Mouse (Mus musculus): ENCODE data around the gene Hbs1l.
"Not testable (repeated sequence)": the region's sequence is repeated elsewhere in the genome, so short reads cannot be mapped to it uniquely, and the experiment has no call there.

The Hbs1l gene

GRCm38 (mm10) chr10:21359086-21359485, 63.3 kb downstream of the Hbs1l start:
- no peak for DNase-seq (ENCODE audit: low read depth)

GRCm38 (mm10) chr10:21361871-21362270, 66.1 kb downstream of the Hbs1l start:
- DNase-seq (ENCODE audit: low read depth): peak; percentile 9

GRCm38 (mm10) chr10:21363297-21363696, 67.5 kb downstream of the Hbs1l start:
- peak; percentile 77 for DNase-seq (ENCODE audit: low read depth)

GRCm38 (mm10) chr10:21364946-21365345, 69.2 kb downstream of the Hbs1l start:
- no peak for DNase-seq (ENCODE audit: low read depth)

GRCm38 (mm10) chr10:21365897-21366296, 70.1 kb downstream of the Hbs1l start:
- DNase-seq (ENCODE audit: low read depth): no peak

GRCm38 (mm10) chr10:21366471-21366870, 70.7 kb downstream of the Hbs1l start:
- no peak for DNase-seq (ENCODE audit: low read depth)

GRCm38 (mm10) chr10:21367481-21367880, 71.7 kb downstream of the Hbs1l start:
- no peak for DNase-seq (ENCODE audit: low read depth)

GRCm38 (mm10) chr10:21369586-21369985, 73.8 kb downstream of the Hbs1l start:
- no peak for DNase-seq (ENCODE audit: low read depth)

GRCm38 (mm10) chr10:21372271-21372670, 76.5 kb downstream of the Hbs1l start:
- no peak for DNase-seq (ENCODE audit: low read depth)

GRCm38 (mm10) chr10:21376682-21377473, 81.1 kb downstream of the Hbs1l start, which contains the start of gene Aldh8a1:
Gene Aldh8a1, plus strand, starts transcription at chr10:21377291.
- DNase-seq (ENCODE audit: low read depth): peak; percentile 80

- peak; percentile 60 for DNase-seq (ENCODE audit: low read depth)
Observed at GRCm38 (mm10) chr10:21378196-21378944, 82.6 kb downstream of the Hbs1l start.

GRCm38 (mm10) chr10:21382914-21383313, 87.1 kb downstream of the Hbs1l start:
- peak; percentile 93 for DNase-seq (ENCODE audit: low read depth)

GRCm38 (mm10) chr10:21385111-21385663, 89.4 kb downstream of the Hbs1l start:
- DNase-seq (ENCODE audit: low read depth): no peak

GRCm38 (mm10) chr10:21389075-21389474, 93.3 kb downstream of the Hbs1l start:
- no peak for DNase-seq (ENCODE audit: low read depth)

GRCm38 (mm10) chr10:21390440-21390839, 94.7 kb downstream of the Hbs1l start:
- no peak for DNase-seq (ENCODE audit: low read depth)

- no peak for DNase-seq (ENCODE audit: low read depth)
Observed at GRCm38 (mm10) chr10:21391286-21391685, 95.5 kb downstream of the Hbs1l start.

- DNase-seq (ENCODE audit: low read depth): no peak
Observed at GRCm38 (mm10) chr10:21393390-21393789, 97.6 kb downstream of the Hbs1l start.

- DNase-seq (ENCODE audit: low read depth): peak; percentile 64
Observed at GRCm38 (mm10) chr10:21395426-21396139, 99.8 kb downstream of the Hbs1l start.

- not testable (repeated sequence) for DNase-seq (ENCODE audit: low read depth)
Observed at GRCm38 (mm10) chr10:21398873-21399425, 103.2 kb downstream of the Hbs1l start.

- no peak for DNase-seq (ENCODE audit: low read depth)
Observed at GRCm38 (mm10) chr10:21399622-21400021, 103.8 kb downstream of the Hbs1l start.

- DNase-seq (ENCODE audit: low read depth): no peak
Observed at GRCm38 (mm10) chr10:21400031-21400430, 104.3 kb downstream of the Hbs1l start.

GRCm38 (mm10) chr10:21400453-21400852, 104.7 kb downstream of the Hbs1l start:
- DNase-seq (ENCODE audit: low read depth): no peak

Data from 416B (cell line).